Mouse (Mus musculus) embryonic facial prominence, embryonic 10.5 days (tissue): Measurements from ENCODE around the gene Sim1. TPM values are rescaled to one million over a fixed set of nuclear protein-coding genes. Genes with fewer than 3 reads are reported as not detected.

ENCODE experiments used
- DNase-seq: peaks from one replicate; pipeline ENCODE4 v3.0.0-alpha.2; 2017; ENCODE audit warnings: low spot score
- H3K27ac ChIP-seq: fragments of 300-500 bp; sonication (generic); replicated peaks from 2 replicates; pipeline ENCODE4 v1.5.1; 2016; ENCODE audit warnings: mild to moderate bottlenecking
- H3K27me3 ChIP-seq: fragments of 300-500 bp; sonication (generic); replicated peaks from 2 replicates; pipeline ENCODE4 v1.6.1; 2016; ENCODE audit warnings: low read depth, mild to moderate bottlenecking; ENCODE audit not compliant: poor library complexity, severe bottlenecking
- H3K36me3 ChIP-seq: fragments of 300-500 bp; sonication (generic); replicated peaks from 2 replicates; pipeline ENCODE4 v1.6.1; 2016; ENCODE audit warnings: mild to moderate bottlenecking, moderate library complexity
- H3K4me1 ChIP-seq: fragments of 300-500 bp; sonication (generic); 2 replicates; pipeline ENCODE4 v1.6.1; 2016
- H3K4me3 ChIP-seq: fragments of 300-500 bp; sonication (generic); 2 replicates; pipeline ENCODE4 v1.5.1; 2016; ENCODE audit warnings: mild to moderate bottlenecking, moderate library complexity
- H3K9me3 ChIP-seq: fragments of 300-500 bp; sonication (generic); 2 replicates; pipeline ENCODE4 v1.6.1; 2016; ENCODE audit warnings: mild to moderate bottlenecking
- WGBS: fragments of 180-500 bp; shearing (Covaris S2); methylation state at CpG from one replicate; pipeline ENCODE4 v1.1.7; 2016; 5-methylcytosine and 5-hydroxymethylcytosine counted together
- polyA plus RNA-seq: library from polyadenylated mRNA; unstranded; fragments of >200 nt; fragmentation: Nextera tagmentation; extraction: Ambion mirVana; gene quantifications from 2 replicates; pipeline ENCODE4 v1.2.1, GENCODE M21; 2016

Gene Sim1
- polyA plus RNA-seq, result 0.47 and 0.81 TPM in 2 replicates

DNA sequence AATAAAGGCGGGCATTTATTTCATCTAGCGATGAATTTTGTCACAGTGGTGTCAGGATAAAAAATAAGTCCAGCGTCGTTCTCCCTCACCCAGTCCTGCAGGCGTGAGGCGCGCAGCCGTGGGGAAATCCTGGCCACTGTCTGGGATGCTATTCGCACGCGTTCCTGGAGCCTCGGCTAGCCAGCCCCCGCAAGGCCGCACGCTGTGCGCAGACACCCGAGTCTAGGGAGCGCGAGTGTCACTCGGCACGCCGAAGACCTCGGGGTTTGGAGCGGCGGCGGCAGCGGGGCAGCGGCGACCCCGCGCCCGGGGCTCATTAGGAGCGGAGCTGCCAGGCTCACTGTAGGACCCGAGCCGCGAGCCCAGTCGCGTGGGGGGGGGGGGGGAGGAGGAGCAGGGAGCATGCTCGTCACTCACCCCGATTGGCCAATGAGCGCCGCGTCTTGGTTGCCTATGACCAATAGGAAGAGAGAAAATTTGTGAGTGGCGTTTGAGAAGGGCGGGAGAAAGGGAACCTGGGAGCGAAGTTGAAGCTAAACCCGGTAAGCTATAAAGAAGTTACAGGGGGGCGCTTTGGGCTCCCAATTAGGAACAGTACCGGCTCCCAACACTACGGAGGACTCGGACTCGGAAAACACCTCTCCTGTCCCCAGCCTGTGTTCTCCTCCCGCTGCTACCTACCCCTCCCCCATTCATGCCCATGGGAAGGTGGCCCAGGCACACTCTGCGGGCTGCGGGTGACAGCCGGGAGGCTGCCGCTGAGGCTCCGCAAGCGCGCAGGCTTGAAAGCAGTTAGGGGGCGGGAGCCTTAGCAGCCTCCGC is at the start of gene Sim1:
Sim1 (plus strand) TSS at position 585 of the 822 bp plus-strand sequence.
- WGBS, result under 1% methylated on average over 62 of the region's 62 CpGs

DNA sequence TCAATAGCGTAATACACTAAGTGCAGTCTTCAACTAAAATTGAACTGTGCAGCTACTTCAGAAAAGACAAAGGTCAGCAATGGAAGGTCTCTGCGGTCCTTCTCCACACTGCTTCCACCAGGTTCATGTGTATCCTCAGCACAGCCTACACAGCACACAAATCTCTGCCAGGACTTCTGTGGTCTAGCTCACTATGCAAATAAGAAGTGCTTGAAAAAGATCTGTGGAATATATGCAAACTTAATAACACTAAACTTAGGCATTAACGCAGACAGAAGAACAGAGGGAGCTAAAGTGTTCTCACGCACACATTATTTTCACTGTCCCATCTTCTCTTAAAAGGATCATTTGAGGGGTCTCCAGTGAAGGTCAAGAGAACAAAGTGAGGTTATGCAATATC is 26.4 kb upstream of the Sim1 start:
- H3K4me1 ChIP-seq, result no peaks in the 10 kb centered on the region
- 82% methylated on average over 4 of the region's 4 CpGs for WGBS
- no peaks in the 10 kb centered on the region for H3K27me3 ChIP-seq
- no peak overlapping the region for H3K27ac ChIP-seq
- H3K9me3 ChIP-seq, result no peaks in the 10 kb centered on the region
- DNase-seq, result no peak
- H3K36me3 ChIP-seq, result no peaks in the 10 kb centered on the region
- no peak overlapping the region for H3K4me3 ChIP-seq

More for the DNA sequence above, at the start of gene Sim1:
- Histone ChIP-seq H3K9me3 (no peaks in the 10 kb centered on the region), H3K4me3 (peak within 1 kb of the TSS; percentile 58), H3K27me3 (peaks cover 100% of the 10 kb centered on the region), H3K36me3 (no peaks in the 10 kb centered on the region), H3K27ac (no peak within 1 kb of the TSS), H3K4me1 (peaks cover 25% of the 10 kb centered on the region)
- peak; percentile 94 for DNase-seq

DNA sequence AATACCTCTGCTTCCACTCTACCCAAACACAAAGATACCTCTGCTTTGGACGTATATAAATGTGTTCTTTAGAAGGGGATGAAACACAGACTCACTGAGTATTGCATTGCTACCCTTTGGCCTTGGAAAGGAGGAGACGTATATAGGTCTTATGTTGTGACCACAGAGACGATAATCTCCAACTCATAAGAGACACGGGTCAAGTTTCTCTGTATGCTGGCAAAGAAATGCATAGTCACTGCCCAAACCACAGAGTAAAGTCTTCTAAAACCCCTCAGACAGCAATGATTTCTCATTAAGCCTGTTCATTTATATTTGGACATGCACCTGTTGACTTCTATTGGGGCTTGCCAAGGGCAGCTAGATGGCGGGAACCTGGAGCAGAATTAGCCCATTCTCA is 17.6 kb upstream of the Sim1 start:
- DNase-seq, result no peak
- no peaks in the 10 kb centered on the region for H3K9me3 ChIP-seq
- 84% methylated on average over 5 of the region's 5 CpGs for WGBS
- no peak overlapping the region for H3K4me3 ChIP-seq
- no peak overlapping the region for H3K27ac ChIP-seq
- H3K36me3 ChIP-seq, result no peaks in the 10 kb centered on the region
- H3K27me3 ChIP-seq, result no peaks in the 10 kb centered on the region
- H3K4me1 ChIP-seq, result no peaks in the 10 kb centered on the region

DNA sequence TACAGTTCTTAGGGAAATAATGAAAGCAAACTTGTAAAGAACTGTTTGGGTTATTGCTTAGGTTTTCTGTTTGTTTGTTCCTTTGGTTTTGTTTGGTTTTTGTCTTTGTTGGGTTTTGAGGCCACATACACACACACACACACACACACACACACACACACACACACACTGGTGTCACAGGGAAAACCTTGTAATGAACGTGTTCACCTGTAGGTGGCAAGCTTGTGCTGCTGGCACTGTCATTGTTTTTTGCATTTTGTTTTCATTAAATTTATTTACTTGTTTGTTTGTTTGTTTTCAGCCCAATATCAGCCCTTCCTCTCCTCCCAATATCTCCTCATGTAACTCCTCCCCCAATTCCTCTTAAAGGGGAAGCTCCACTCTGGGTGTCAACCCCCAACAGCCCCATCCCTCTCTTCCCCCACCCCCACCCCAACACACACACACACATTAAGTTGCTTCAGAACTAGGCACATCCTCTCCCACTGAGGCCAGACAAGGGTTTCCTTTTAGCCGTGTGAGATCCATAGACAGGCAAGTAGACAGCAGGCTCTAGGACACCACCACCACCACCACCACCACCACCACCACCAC is 13.0 kb upstream of the Sim1 start:
- no peaks in the 10 kb centered on the region for H3K36me3 ChIP-seq
- no peak overlapping the region for H3K4me3 ChIP-seq
- H3K27ac ChIP-seq, result no peak overlapping the region
- no peaks in the 10 kb centered on the region for H3K9me3 ChIP-seq
- DNase-seq, result no peak
- H3K4me1 ChIP-seq, result no peaks in the 10 kb centered on the region
- WGBS, result 16% methylated on average over 2 of the region's 2 CpGs
- H3K27me3 ChIP-seq, result peaks cover 4% of the 10 kb centered on the region; the same call in 1 of the 2 replicates

DNA sequence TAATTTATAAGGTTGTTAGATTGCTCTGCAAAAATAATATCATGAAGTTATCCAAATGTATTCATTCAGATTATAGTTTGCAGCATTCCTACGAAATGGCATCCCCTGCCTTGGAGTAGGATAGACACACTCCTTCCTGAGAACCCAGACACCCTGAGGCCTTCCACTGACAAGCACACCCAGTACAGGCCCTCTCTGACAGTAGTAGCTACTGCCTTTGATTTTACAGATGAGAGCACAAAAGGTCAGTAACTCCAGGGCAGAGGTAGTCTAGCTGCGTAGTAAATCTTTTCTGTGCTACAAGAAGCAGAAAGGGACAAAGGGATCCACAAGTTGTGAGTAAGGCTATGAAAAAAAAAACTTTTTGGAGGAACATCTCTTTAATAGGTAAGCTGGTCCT is 12.2 kb upstream of the Sim1 start:
- 58% methylated on average over 2 of the region's 2 CpGs for WGBS
- H3K27me3 ChIP-seq, result peaks cover 10% of the 10 kb centered on the region
- no peak for DNase-seq

DNA sequence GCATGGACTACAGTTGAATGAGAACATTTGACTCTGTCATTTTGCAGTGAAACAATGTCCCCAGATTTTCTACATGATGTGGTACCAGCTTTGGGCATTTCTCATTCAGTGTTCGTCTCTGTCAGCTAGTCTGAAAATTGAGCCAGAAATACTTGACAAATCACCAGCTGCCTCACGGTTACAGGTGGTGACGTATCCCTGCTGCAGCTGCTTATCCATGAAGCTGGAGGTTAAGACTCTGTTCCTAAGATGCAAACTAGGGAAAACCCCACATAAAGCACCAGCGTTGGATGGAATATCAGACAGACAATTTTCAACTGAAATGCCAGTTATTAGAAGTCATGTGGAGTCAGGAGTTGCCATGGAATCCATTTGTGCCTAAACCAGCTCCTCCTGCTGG is 8.2 kb upstream of the Sim1 start:
- peaks cover 49% of the 10 kb centered on the region for H3K27me3 ChIP-seq
- 73% methylated on average over 4 of the region's 4 CpGs for WGBS

More for the DNA sequence above, 12.2 kb upstream of the Sim1 start:
- Histone ChIP-seq H3K36me3 (no peaks in the 10 kb centered on the region), H3K27ac (no peak overlapping the region), H3K4me3 (no peak overlapping the region), H3K9me3 (no peaks in the 10 kb centered on the region), H3K4me1 (no peaks in the 10 kb centered on the region)

DNA sequence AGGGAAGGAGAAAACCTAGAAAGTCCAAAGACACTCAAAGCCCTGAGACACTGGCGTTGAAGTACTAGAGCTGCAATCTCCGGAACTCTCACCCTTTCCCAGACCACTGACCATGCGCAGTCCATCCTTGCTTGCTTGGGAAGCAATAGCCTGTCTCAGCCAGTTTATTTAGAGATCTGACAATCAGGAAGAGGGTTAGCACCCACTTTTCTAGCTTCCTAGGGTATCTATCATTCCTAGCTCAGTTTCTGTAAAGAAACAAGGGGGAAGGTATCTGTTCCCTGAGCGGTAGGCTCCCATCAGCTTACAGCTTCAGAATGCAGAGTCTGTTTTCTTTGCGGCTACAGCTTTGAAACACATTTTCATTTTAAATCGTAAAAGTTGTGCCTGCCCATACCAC is 3.9 kb upstream of the Sim1 start:
- H3K4me3 ChIP-seq, result no peak overlapping the region
- no peak for DNase-seq
- no peaks in the 10 kb centered on the region for H3K9me3 ChIP-seq
- peaks cover 92% of the 10 kb centered on the region for H3K27me3 ChIP-seq
- 9% methylated on average over 6 of the region's 6 CpGs for WGBS
- no peak overlapping the region for H3K27ac ChIP-seq
- H3K4me1 ChIP-seq, result peaks cover 25% of the 10 kb centered on the region
- no peaks in the 10 kb centered on the region for H3K36me3 ChIP-seq

More for the DNA sequence above, 8.2 kb upstream of the Sim1 start:
- Histone ChIP-seq H3K9me3 (no peaks in the 10 kb centered on the region), H3K4me3 (no peak overlapping the region), H3K4me1 (no peaks in the 10 kb centered on the region), H3K36me3 (no peaks in the 10 kb centered on the region), H3K27ac (no peak overlapping the region)
- no peak for DNase-seq

DNA sequence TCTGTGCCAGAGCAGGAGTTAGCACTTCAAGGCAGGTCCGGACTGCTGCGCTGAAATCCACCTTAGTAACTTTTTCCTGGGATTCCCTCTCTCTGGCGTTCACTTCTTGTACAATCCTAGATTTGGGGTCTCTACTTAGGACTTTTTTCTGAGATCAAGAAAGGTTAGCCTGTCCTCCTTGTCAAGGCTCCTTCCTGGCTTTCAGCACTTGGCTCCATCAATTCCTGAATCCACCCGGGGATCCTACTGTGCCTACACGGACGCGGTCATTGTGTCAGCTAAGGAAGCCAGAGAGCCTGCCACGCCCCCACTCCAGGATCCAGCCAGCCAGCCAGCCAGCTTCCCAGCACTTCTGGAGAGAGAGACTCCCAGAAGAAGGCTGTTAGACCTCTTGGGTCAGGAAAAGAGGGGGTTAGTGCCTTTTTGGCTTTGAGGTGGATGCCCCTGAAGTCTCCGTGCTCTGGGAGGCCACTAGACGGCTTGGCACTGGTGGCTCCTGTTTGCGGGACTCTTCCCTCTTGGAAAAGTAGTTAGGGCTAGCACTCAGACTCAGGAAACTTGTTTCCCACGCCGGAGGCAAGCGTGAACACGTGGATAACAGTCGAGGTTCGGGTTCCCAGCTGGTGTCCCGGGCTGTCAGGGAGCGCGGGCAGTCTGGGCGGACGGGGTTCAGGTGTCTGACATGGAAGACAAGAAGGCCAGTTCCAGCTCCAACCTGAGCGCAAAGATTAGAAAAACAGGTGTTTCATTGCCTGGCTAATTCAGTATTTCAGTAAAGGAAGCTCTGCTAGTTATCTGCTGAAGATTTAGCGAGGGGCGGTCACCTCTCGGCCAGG is 2.5 kb upstream of the Sim1 start:
- WGBS, result under 1% methylated on average over 26 of the region's 26 CpGs
- no peaks in the 10 kb centered on the region for H3K9me3 ChIP-seq
- peaks cover 25% of the 10 kb centered on the region for H3K4me1 ChIP-seq
- H3K4me3 ChIP-seq, result peak overlapping the region; percentile 26; the same call in 1 of the 2 replicates
- H3K27me3 ChIP-seq, result peaks cover 100% of the 10 kb centered on the region
- H3K36me3 ChIP-seq, result no peaks in the 10 kb centered on the region
- H3K27ac ChIP-seq, result no peak overlapping the region
- DNase-seq, result peak; percentile 51

DNA sequence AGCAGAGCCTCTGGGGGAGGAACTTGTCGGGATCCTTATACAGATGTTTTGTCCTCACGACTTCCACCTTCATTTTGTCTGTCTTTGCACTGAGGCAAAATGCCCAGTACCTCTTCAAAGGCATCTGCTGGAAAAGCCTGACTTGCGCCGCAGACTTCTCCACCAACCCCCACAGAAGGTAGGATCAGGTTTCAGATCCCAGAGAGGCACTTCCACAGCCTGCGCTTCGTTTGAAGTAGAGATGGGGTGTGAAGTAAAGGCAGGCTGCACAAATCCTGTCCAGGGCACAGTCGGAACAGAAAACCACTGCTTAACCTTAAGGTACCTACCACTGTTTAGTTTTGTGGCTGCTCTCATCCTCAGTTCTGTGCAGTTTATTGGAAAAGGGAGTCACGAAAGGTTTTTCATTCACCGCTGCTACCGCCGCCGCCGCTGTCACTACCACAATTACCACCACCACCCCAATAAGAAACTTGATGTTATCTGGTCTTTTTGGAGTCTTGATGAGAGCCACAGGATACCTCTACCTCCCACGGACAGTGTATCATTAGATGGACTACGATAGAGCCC is 1.7 kb upstream of the Sim1 start:
- Histone ChIP-seq H3K4me1 (peaks cover 25% of the 10 kb centered on the region), H3K36me3 (no peaks in the 10 kb centered on the region), H3K27me3 (peaks cover 100% of the 10 kb centered on the region), H3K4me3 (peak overlapping the region; percentile 26; the same call in 1 of the 2 replicates), H3K27ac (no peak overlapping the region), H3K9me3 (no peaks in the 10 kb centered on the region)
- WGBS, result under 1% methylated on average over 15 of the region's 15 CpGs
- peak; percentile 66 for DNase-seq

DNA sequence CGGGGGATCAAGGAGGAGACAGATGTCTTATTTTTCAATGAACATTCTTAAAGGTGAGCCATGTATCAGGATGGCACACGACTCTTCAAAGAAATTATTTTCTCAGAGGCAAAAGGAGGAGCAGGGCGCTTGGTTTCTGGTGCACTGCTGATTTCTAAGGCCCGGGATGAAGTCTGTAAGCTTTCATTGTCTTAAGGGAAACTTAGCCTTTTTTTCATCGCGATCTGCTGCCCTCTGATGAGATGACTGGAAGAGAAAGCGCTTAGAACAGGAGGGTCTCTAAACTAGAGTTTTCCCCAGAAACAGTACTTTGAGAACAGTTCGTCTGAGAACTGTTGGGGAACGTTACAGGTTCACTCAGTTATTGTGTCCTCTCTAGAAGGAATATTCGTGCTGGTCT is 1.0 kb upstream of the Sim1 start:
- peaks cover 100% of the 10 kb centered on the region for H3K27me3 ChIP-seq
- no peaks in the 10 kb centered on the region for H3K9me3 ChIP-seq
- H3K27ac ChIP-seq, result no peak overlapping the region
- DNase-seq, result no peak
- peaks cover 25% of the 10 kb centered on the region for H3K4me1 ChIP-seq
- H3K4me3 ChIP-seq, result no peak overlapping the region
- WGBS, result under 1% methylated on average over 10 of the region's 10 CpGs
- H3K36me3 ChIP-seq, result no peaks in the 10 kb centered on the region

DNA sequence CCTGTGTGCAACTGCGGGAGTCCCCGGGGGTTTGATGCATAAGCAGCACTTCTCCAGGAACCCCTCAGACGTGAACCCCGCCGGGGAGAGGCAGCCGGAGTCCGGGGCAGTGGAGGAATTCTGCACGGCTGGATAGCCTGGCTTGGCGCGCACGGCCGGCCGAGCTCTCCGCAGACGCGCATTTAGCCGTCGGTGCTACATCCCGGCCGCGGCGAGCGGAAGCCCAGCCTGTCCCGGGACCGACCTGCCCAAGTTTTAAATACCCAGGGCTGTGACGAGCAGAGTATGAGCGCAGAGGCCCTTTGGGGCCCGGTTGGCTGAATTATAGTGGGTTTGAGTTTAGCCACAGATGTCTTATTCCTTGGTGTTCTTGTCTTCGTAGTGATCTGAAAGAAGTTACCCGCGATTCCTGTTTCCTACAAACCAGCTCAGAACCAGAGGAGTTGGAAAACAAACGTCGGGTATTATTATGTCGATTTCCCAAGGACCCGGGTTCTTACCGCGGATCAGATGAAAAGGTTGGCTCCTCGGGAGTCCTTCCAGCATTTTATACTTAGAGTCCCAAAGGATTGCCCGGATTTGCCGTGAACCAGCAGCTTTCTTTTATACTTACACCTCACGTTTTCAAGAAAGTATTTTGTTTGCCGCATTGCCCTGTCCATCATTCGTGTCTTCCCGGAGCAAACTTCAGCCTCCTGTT is 687 bp downstream of the Sim1 start:
- WGBS, result under 1% methylated on average over 44 of the region's 44 CpGs
- peak overlapping the region; percentile 58 for H3K4me3 ChIP-seq
- H3K27me3 ChIP-seq, result peaks cover 100% of the 10 kb centered on the region
- no peaks in the 10 kb centered on the region for H3K36me3 ChIP-seq
- no peak overlapping the region for H3K27ac ChIP-seq
- peaks cover 25% of the 10 kb centered on the region for H3K4me1 ChIP-seq
- H3K9me3 ChIP-seq, result no peaks in the 10 kb centered on the region
- peak; percentile 63 for DNase-seq
